Mouse (Mus musculus): ENCODE results near the gene Rbfox1. TPM values are rescaled to one million over a fixed set of nuclear protein-coding genes. Genes with fewer than 3 reads are reported as not detected.
A peak's percentile ranks its signal among the peaks of the same experiment; 100 is the strongest.

Rbfox1 gene
- polyA plus RNA-seq, 1 experiment from 2014 or later, result 75.8 TPM

DNA sequence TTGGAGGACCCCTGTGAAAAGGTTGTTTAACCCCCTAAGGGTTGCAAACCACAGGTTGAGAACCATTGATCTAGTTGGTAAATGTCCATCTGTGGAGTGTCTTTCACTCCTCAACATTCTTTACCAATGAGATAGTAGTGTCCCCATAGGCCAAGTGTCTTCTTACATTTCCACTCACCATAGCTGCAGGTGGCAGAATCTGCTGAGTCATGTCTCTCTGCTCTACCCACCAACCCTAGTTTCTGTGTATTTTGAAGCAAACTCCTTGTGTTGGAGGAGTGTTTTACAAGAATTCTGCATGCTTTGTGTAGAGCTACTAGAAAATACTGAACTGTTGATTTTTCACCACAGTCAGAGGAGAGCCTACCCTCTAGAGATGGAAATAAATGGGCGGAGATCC is 1191.2 kb downstream of the Rbfox1 start:
- no peaks in the 10 kb centered on the region for H3K36me3 ChIP-seq (ENCODE audit: control insufficient read depth, insufficient read depth, low read length)
- no peaks in the 10 kb centered on the region; the same call in 1 of the 2 replicates for H3K4me1 ChIP-seq (ENCODE audit: control insufficient read depth, insufficient read depth, low read length)
- H3K9me3 ChIP-seq (replicated peaks; ENCODE audit: control insufficient read depth, low read length), result no peaks in the 10 kb centered on the region
- no peak overlapping the region for H3K9ac ChIP-seq (ENCODE audit: low read length)
- DNase-seq (ENCODE audit: low spot score) (no peak), ATAC-seq (no peak)
- WGBS, result 96% methylated on average over 1 of the region's 1 CpGs
- H3K27me3 ChIP-seq (replicated peaks; ENCODE audit: control insufficient read depth, insufficient read depth, low read length), result no peaks in the 10 kb centered on the region
- no peak overlapping the region for H3K4me2 ChIP-seq (ENCODE audit: low read length)
- no peak overlapping the region for H3K27ac ChIP-seq (ENCODE audit: low read depth, low read length)
- no peak overlapping the region for H3K4me3 ChIP-seq (ENCODE audit: low read depth, low read length)

- WGBS, result 93% methylated on average over 3 of the region's 3 CpGs
- no peak for ATAC-seq
- H3K4me1 ChIP-seq (ENCODE audit: control insufficient read depth, insufficient read depth, low read length), result peaks cover 3% of the 10 kb centered on the region; the same call in 1 of the 2 replicates
- no peak overlapping the region for H3K9ac ChIP-seq (ENCODE audit: low read length)
- H3K4me3 ChIP-seq (ENCODE audit: low read depth, low read length), result no peak overlapping the region
- no peak overlapping the region for H3K4me2 ChIP-seq (ENCODE audit: low read length)
- no peaks in the 10 kb centered on the region for H3K27me3 ChIP-seq (replicated peaks; ENCODE audit: control insufficient read depth, insufficient read depth, low read length)
- no peak for DNase-seq (ENCODE audit: low spot score)
- no peak overlapping the region for H3K27ac ChIP-seq (ENCODE audit: low read depth, low read length)
- H3K9me3 ChIP-seq (replicated peaks; ENCODE audit: control insufficient read depth, low read length), result no peaks in the 10 kb centered on the region
- no peaks in the 10 kb centered on the region for H3K36me3 ChIP-seq (ENCODE audit: control insufficient read depth, insufficient read depth, low read length)
Observed at GRCm38 (mm10) chr16:7076707-7077106, 1191.6 kb downstream of the Rbfox1 start.

GRCm38 (mm10) chr16:7081074-7081568 is 1196.0 kb downstream of the Rbfox1 start:
- no peak overlapping the region for H3K4me2 ChIP-seq (ENCODE audit: low read length)
- no peaks in the 10 kb centered on the region for H3K9me3 ChIP-seq (replicated peaks; ENCODE audit: control insufficient read depth, low read length)
- H3K9ac ChIP-seq (ENCODE audit: low read length), result no peak overlapping the region
- peak; percentile 58 for DNase-seq (ENCODE audit: low spot score)
- ATAC-seq, result peak; percentile 74; the same call in 1 of the 2 replicates
- no peaks in the 10 kb centered on the region for H3K27me3 ChIP-seq (replicated peaks; ENCODE audit: control insufficient read depth, insufficient read depth, low read length)
- H3K36me3 ChIP-seq (ENCODE audit: control insufficient read depth, insufficient read depth, low read length), result no peaks in the 10 kb centered on the region
- no peak overlapping the region for H3K27ac ChIP-seq (ENCODE audit: low read depth, low read length)
- no peak overlapping the region for H3K4me3 ChIP-seq (ENCODE audit: low read depth, low read length)
- 65% methylated on average over 3 of the region's 3 CpGs for WGBS
- peaks cover 3% of the 10 kb centered on the region; the same call in 1 of the 2 replicates for H3K4me1 ChIP-seq (ENCODE audit: control insufficient read depth, insufficient read depth, low read length)

DNA sequence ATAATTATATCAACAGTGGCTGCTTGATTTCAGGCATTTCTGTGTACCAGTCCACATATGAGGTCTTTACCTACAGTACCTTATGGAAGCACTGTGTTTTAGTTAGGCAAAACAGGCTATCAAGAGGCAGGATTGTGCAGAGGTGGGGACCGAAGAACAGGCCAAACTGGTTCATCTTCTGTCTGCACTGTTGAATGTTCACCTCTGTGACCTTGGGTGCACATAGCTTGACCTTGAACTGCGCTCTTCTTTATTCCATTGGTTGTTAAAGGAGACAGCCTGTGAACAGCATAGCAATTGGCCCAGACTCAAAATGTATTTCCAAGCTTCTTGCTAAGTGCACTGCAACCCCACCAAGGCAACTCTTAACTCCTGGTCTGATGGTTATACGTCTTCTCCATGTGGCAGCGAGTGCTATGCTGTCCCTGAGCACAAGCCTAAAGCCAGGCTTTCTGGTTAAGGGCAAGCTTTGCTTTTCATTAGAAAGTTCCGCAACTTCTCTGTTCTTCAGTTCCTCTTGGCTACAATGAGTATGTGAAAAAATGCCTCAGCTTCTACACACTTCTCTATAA is 1196.6 kb downstream of the Rbfox1 start:
- no peak overlapping the region for H3K27ac ChIP-seq (ENCODE audit: low read depth, low read length)
- WGBS, result 92% methylated on average over 5 of the region's 5 CpGs
- ATAC-seq (no peak), DNase-seq (ENCODE audit: low spot score) (no peak)
- peaks cover 3% of the 10 kb centered on the region; the same call in 1 of the 2 replicates for H3K4me1 ChIP-seq (ENCODE audit: control insufficient read depth, insufficient read depth, low read length)
- H3K9ac ChIP-seq (ENCODE audit: low read length), result no peak overlapping the region
- H3K27me3 ChIP-seq (replicated peaks; ENCODE audit: control insufficient read depth, insufficient read depth, low read length), result no peaks in the 10 kb centered on the region
- H3K4me2 ChIP-seq (ENCODE audit: low read length), result no peak overlapping the region
- no peaks in the 10 kb centered on the region for H3K36me3 ChIP-seq (ENCODE audit: control insufficient read depth, insufficient read depth, low read length)
- H3K9me3 ChIP-seq (replicated peaks; ENCODE audit: control insufficient read depth, low read length), result no peaks in the 10 kb centered on the region
- H3K4me3 ChIP-seq (ENCODE audit: low read depth, low read length), result no peak overlapping the region

DNA sequence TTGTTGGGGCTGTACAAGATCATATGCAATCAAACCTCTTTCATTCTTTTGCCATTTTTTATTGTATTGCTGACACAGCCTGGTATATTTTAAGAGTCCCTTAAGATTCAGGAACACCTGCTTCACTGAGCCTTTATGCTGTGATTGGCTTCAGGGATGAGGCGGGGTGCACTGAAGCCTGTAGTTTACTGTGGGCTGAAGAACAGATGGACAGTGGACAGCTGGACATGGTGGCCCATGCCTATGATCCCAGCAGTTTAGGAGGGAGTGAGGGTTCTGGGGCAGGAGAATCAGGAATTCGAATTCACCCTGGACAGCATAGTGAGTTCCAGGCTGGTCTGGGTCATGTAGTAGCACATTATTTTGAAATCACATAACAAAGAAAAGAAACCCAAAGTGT is 1198.8 kb downstream of the Rbfox1 start:
- Histone ChIP-seq H3K4me2 (ENCODE audit: low read length) (no peak overlapping the region), H3K9me3 (replicated peaks; ENCODE audit: control insufficient read depth, low read length) (no peaks in the 10 kb centered on the region), H3K4me1 (ENCODE audit: control insufficient read depth, insufficient read depth, low read length) (peaks cover 6% of the 10 kb centered on the region; the same call in 1 of the 2 replicates), H3K9ac (ENCODE audit: low read length) (no peak overlapping the region), H3K27ac (ENCODE audit: low read depth, low read length) (no peak overlapping the region), H3K4me3 (ENCODE audit: low read depth, low read length) (no peak overlapping the region), H3K36me3 (ENCODE audit: control insufficient read depth, insufficient read depth, low read length) (no peaks in the 10 kb centered on the region), H3K27me3 (replicated peaks; ENCODE audit: control insufficient read depth, insufficient read depth, low read length) (no peaks in the 10 kb centered on the region)
- DNase-seq (ENCODE audit: low spot score) (no peak), ATAC-seq (no peak)
- WGBS, result 86% methylated on average over 2 of the region's 2 CpGs

DNA sequence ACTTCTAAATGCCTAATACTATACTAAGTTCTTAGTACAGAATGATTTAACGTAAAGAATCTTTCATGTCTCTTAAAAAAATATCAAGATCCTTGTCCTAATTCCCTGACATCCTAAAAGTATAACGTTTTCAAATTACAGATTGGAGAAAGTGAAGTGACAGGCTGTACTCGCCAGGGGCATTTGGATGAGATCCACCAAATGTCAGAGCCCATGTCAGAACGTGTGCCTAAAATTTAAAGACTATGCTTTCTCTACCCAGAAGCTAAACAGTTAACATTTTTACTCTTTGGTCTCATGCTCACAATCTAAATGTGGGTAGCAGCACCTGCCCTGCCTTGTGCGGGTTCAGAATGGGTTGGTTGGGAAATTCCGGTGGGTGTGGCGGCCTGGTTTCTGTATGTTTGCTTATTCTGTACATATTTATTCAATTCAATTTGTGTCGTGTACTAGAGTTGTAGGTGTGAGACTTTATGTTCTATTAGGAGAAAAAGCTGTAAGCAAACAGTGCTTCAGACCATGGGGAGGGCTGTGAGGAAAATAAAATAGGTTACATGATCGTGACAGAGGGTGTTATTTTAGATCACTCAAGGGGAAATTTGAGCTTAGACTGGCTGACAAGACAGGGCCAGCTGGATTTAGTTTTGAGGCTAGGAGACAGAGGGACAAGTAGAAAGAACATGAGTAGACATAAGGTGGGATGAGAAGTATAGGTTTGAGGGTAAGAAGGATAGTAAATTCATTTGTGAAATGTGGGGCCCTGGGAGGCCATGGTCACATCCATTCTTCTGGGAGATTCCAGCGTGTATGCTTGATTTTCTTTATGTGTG is 1203.7 kb downstream of the Rbfox1 start:
- no peak overlapping the region for H3K9ac ChIP-seq (ENCODE audit: low read length)
- H3K36me3 ChIP-seq (ENCODE audit: control insufficient read depth, insufficient read depth, low read length), result no peaks in the 10 kb centered on the region
- H3K4me3 ChIP-seq (ENCODE audit: low read depth, low read length), result no peak overlapping the region
- H3K9me3 ChIP-seq (replicated peaks; ENCODE audit: control insufficient read depth, low read length), result no peaks in the 10 kb centered on the region
- no peak overlapping the region for H3K4me2 ChIP-seq (ENCODE audit: low read length)
- DNase-seq (ENCODE audit: low spot score), result peak; percentile 20
- no peak for ATAC-seq
- peaks cover 3% of the 10 kb centered on the region; the same call in 1 of the 2 replicates for H3K4me1 ChIP-seq (ENCODE audit: control insufficient read depth, insufficient read depth, low read length)
- no peak overlapping the region for H3K27ac ChIP-seq (ENCODE audit: low read depth, low read length)
- no peaks in the 10 kb centered on the region for H3K27me3 ChIP-seq (replicated peaks; ENCODE audit: control insufficient read depth, insufficient read depth, low read length)
- 71% methylated on average over 10 of the region's 10 CpGs for WGBS

- 91% methylated on average over 1 of the region's 1 CpGs for WGBS
- H3K4me2 ChIP-seq (ENCODE audit: low read length), result no peak overlapping the region
- H3K4me1 ChIP-seq (ENCODE audit: control insufficient read depth, insufficient read depth, low read length), result peaks cover 3% of the 10 kb centered on the region; the same call in 1 of the 2 replicates
- H3K27me3 ChIP-seq (replicated peaks; ENCODE audit: control insufficient read depth, insufficient read depth, low read length), result no peaks in the 10 kb centered on the region
- no peaks in the 10 kb centered on the region for H3K9me3 ChIP-seq (replicated peaks; ENCODE audit: control insufficient read depth, low read length)
- H3K36me3 ChIP-seq (ENCODE audit: control insufficient read depth, insufficient read depth, low read length), result no peaks in the 10 kb centered on the region
- H3K9ac ChIP-seq (ENCODE audit: low read length), result no peak overlapping the region
- H3K4me3 ChIP-seq (ENCODE audit: low read depth, low read length), result no peak overlapping the region
- DNase-seq (ENCODE audit: low spot score) (no peak), ATAC-seq (no peak)
- no peak overlapping the region for H3K27ac ChIP-seq (ENCODE audit: low read depth, low read length)
Observed at GRCm38 (mm10) chr16:7089475-7089874, 1204.3 kb downstream of the Rbfox1 start.

- Histone ChIP-seq H3K4me3 (ENCODE audit: low read depth, low read length) (no peak overlapping the region), H3K9ac (ENCODE audit: low read length) (no peak overlapping the region), H3K27me3 (replicated peaks; ENCODE audit: control insufficient read depth, insufficient read depth, low read length) (no peaks in the 10 kb centered on the region), H3K4me1 (ENCODE audit: control insufficient read depth, insufficient read depth, low read length) (peaks cover 3% of the 10 kb centered on the region; the same call in 1 of the 2 replicates), H3K27ac (ENCODE audit: low read depth, low read length) (no peak overlapping the region), H3K9me3 (replicated peaks; ENCODE audit: control insufficient read depth, low read length) (no peaks in the 10 kb centered on the region), H3K4me2 (ENCODE audit: low read length) (no peak overlapping the region), H3K36me3 (ENCODE audit: control insufficient read depth, insufficient read depth, low read length) (no peaks in the 10 kb centered on the region)
- ATAC-seq (no peak), DNase-seq (ENCODE audit: low spot score) (no peak)
- 89% methylated on average over 6 of the region's 6 CpGs for WGBS
Observed at GRCm38 (mm10) chr16:7090205-7090604, 1205.0 kb downstream of the Rbfox1 start.

GRCm38 (mm10) chr16:7092811-7093210 is 1207.7 kb downstream of the Rbfox1 start:
- ATAC-seq (no peak), DNase-seq (ENCODE audit: low spot score) (no peak)
- Histone ChIP-seq H3K4me1 (ENCODE audit: control insufficient read depth, insufficient read depth, low read length) (peaks cover 3% of the 10 kb centered on the region; the same call in 1 of the 2 replicates), H3K9ac (ENCODE audit: low read length) (no peak overlapping the region), H3K27ac (ENCODE audit: low read depth, low read length) (no peak overlapping the region), H3K4me3 (ENCODE audit: low read depth, low read length) (no peak overlapping the region), H3K4me2 (ENCODE audit: low read length) (no peak overlapping the region), H3K27me3 (replicated peaks; ENCODE audit: control insufficient read depth, insufficient read depth, low read length) (no peaks in the 10 kb centered on the region), H3K36me3 (ENCODE audit: control insufficient read depth, insufficient read depth, low read length) (no peaks in the 10 kb centered on the region), H3K9me3 (replicated peaks; ENCODE audit: control insufficient read depth, low read length) (no peaks in the 10 kb centered on the region)
- 66% methylated on average over 4 of the region's 4 CpGs for whole genome bisulfite sequencing
